Mouse (Mus musculus): Measurements from ENCODE around the gene Mettl21a. TPM values are rescaled to one million over a fixed set of nuclear protein-coding genes. Genes with fewer than 3 reads are reported as not detected.
A peak's percentile ranks its signal among the peaks of the same experiment; 100 is the strongest.

Mettl21a gene
- polyA plus RNA-seq (2015; fragmentation: Nextera tagmentation; extraction: Ambion mirVana), result 9.5 and 10.2 TPM in 2 replicates

DNA sequence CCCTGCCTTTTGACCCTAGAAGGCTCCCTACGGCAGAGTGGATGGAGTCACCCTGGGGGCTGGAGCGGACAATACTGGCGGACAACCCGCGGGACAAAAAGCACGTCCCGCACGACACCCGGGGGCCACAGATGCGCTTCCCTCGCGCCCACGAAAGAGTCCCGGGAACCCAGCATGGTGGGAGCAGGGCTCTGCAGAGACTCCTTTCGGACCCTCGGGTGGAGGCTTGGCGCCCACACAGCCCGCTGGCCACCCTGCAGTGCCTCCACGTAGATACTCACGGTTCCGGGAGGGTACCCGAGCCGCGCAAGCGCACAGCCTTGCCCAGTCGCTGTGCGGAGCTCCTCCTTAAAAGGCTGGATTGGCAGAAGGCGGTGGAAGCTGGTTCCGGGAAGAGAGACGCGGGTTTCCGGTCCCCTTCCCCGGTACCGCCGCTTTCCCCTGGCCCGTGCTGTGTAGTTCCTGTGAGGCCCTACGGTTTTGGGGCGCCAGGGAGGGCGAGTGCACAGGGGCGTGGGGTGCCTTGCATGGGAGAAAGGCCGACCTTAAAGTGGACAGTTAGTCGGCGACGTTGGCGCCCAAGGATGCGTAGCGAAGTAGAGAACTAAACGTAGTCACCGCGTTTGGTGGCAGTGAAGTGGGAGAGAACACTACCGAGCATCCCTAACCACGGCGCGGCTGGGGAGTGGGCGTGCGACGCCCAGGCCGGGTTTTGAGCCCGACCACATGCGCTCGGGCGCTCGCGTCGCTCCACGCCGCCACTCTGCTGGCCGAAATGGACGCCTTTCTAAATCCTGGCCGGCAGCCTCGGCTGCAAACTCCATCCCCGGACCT is at the start of gene Mettl21a:
Gene Mettl21a (minus strand): TSS at position 362 of the 834 bp plus-strand sequence.
- peak within 1 kb of the TSS; percentile 91 for H3K27ac ChIP-seq (ENCODE audit: low read depth, low read length)
- peak within 1 kb of the TSS; percentile 78 for H3K9ac ChIP-seq (ENCODE audit: low read depth, low read length)
- peak; percentile 92 for ATAC-seq
- no peaks in the 10 kb centered on the region for H3K27me3 ChIP-seq (replicated peaks; ENCODE audit: control insufficient read depth, insufficient read depth, low read length)
- no peaks in the 10 kb centered on the region for H3K36me3 ChIP-seq (ENCODE audit: control insufficient read depth, insufficient read depth)
- H3K4me3 ChIP-seq (ENCODE audit: low read depth, low read length), result peak within 1 kb of the TSS; percentile 65
- no peaks in the 10 kb centered on the region for H3K4me1 ChIP-seq (replicated peaks; ENCODE audit: control insufficient read depth, insufficient read depth, low read length)
- WGBS, result 0% methylated on average over 72 of the region's 72 CpGs
- peak within 1 kb of the TSS; percentile 75 for H3K4me2 ChIP-seq (replicated peaks; ENCODE audit: low read depth)
- TF ChIP-seq CTCF (IDR thresholded peaks at IDR 0.05; ENCODE audit: low read depth), result no peak
- no peaks in the 10 kb centered on the region for H3K9me3 ChIP-seq (ENCODE audit: control insufficient read depth)

- WGBS, result 67% methylated on average over 7 of the region's 7 CpGs
- Histone ChIP-seq H3K27me3 (replicated peaks; ENCODE audit: control insufficient read depth, insufficient read depth, low read length) (no peaks in the 10 kb centered on the region), H3K9ac (ENCODE audit: low read depth, low read length) (no peak overlapping the region), H3K36me3 (ENCODE audit: control insufficient read depth, insufficient read depth) (no peaks in the 10 kb centered on the region), H3K4me3 (ENCODE audit: low read depth, low read length) (no peak overlapping the region), H3K4me2 (replicated peaks; ENCODE audit: low read depth) (no peak overlapping the region), H3K9me3 (ENCODE audit: control insufficient read depth) (no peaks in the 10 kb centered on the region), H3K4me1 (replicated peaks; ENCODE audit: control insufficient read depth, insufficient read depth, low read length) (no peaks in the 10 kb centered on the region), H3K27ac (ENCODE audit: low read depth, low read length) (no peak overlapping the region)
- ATAC-seq, result no peak
- no peak for TF ChIP-seq CTCF (IDR thresholded peaks at IDR 0.05; ENCODE audit: low read depth)
Measured at GRCm38 (mm10) chr1:64658876-64659275, 41.8 kb upstream of the Mettl21a start.

- Histone ChIP-seq H3K36me3 (ENCODE audit: control insufficient read depth, insufficient read depth) (no peaks in the 10 kb centered on the region), H3K27ac (ENCODE audit: low read depth, low read length) (no peak overlapping the region), H3K9me3 (ENCODE audit: control insufficient read depth) (no peaks in the 10 kb centered on the region), H3K4me3 (ENCODE audit: low read depth, low read length) (no peak overlapping the region), H3K4me2 (replicated peaks; ENCODE audit: low read depth) (no peak overlapping the region), H3K9ac (ENCODE audit: low read depth, low read length) (no peak overlapping the region), H3K4me1 (replicated peaks; ENCODE audit: control insufficient read depth, insufficient read depth, low read length) (no peaks in the 10 kb centered on the region), H3K27me3 (replicated peaks; ENCODE audit: control insufficient read depth, insufficient read depth, low read length) (no peaks in the 10 kb centered on the region)
- no peak for ATAC-seq
- WGBS, result 78% methylated on average over 3 of the region's 3 CpGs
- no peak for TF ChIP-seq CTCF (IDR thresholded peaks at IDR 0.05; ENCODE audit: low read depth)
Measured at GRCm38 (mm10) chr1:64656423-64657129, 39.5 kb upstream of the Mettl21a start.

DNA sequence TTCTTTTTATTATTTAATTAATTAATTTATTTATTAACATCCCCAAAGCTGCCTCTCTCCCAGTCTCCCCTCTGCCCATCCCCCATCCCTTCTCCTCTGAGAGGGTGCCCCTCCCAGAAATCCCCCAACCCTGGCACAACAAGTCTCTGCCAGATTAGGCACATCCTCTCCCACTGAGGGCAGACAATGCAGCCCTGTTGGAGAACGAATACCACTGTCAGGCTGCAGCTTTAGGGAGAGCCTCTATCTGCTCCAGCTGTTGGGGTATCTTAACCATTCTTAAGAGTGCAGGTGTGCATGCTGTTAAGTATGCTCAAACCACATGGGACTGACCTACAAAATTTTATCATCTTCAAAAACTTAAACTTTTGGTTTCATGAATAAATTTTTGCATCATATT is 38.4 kb upstream of the Mettl21a start:
- TF ChIP-seq CTCF (IDR thresholded peaks at IDR 0.05; ENCODE audit: low read depth), result no peak
- no peaks in the 10 kb centered on the region for H3K9me3 ChIP-seq (ENCODE audit: control insufficient read depth)
- H3K27ac ChIP-seq (ENCODE audit: low read depth, low read length), result no peak overlapping the region
- no peaks in the 10 kb centered on the region for H3K27me3 ChIP-seq (replicated peaks; ENCODE audit: control insufficient read depth, insufficient read depth, low read length)
- no peaks in the 10 kb centered on the region for H3K36me3 ChIP-seq (ENCODE audit: control insufficient read depth, insufficient read depth)
- H3K4me1 ChIP-seq (replicated peaks; ENCODE audit: control insufficient read depth, insufficient read depth, low read length), result no peaks in the 10 kb centered on the region
- no peak for ATAC-seq
- H3K4me2 ChIP-seq (replicated peaks; ENCODE audit: low read depth), result no peak overlapping the region
- no peak overlapping the region for H3K9ac ChIP-seq (ENCODE audit: low read depth, low read length)
- H3K4me3 ChIP-seq (ENCODE audit: low read depth, low read length), result no peak overlapping the region
- 37% methylated on average over 1 of the region's 1 CpGs for WGBS

DNA sequence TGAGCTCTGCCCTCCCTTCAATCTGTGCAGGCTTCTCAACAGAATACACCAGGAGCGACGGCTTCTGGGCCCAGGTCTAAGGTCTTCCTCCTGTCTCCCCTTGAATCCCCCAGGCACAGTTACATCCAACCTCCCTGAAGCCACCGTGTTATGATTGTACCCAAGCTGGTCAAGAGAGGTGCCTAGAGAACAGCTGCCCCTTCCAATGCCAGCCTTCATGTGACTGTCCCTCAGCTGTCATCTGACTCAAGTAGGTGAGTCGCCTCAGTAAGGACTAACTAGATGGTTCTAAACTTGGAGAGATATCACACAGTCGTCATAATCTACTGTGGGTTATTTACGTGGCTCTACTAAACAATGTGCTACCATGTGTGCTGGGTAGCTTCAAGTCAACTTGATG is 36.7 kb upstream of the Mettl21a start:
- Histone ChIP-seq H3K9me3 (ENCODE audit: control insufficient read depth) (no peaks in the 10 kb centered on the region), H3K27ac (ENCODE audit: low read depth, low read length) (no peak overlapping the region), H3K36me3 (ENCODE audit: control insufficient read depth, insufficient read depth) (no peaks in the 10 kb centered on the region), H3K4me1 (replicated peaks; ENCODE audit: control insufficient read depth, insufficient read depth, low read length) (no peaks in the 10 kb centered on the region), H3K27me3 (replicated peaks; ENCODE audit: control insufficient read depth, insufficient read depth, low read length) (no peaks in the 10 kb centered on the region), H3K4me2 (replicated peaks; ENCODE audit: low read depth) (no peak overlapping the region), H3K9ac (ENCODE audit: low read depth, low read length) (no peak overlapping the region), H3K4me3 (ENCODE audit: low read depth, low read length) (no peak overlapping the region)
- TF ChIP-seq CTCF (IDR thresholded peaks at IDR 0.05; ENCODE audit: low read depth), result no peak
- whole genome bisulfite sequencing, result 90% methylated on average over 6 of the region's 6 CpGs
- no peak for ATAC-seq

- H3K4me1 ChIP-seq (replicated peaks; ENCODE audit: control insufficient read depth, insufficient read depth, low read length), result no peaks in the 10 kb centered on the region
- no peak for ATAC-seq
- H3K4me3 ChIP-seq (ENCODE audit: low read depth, low read length), result no peak overlapping the region
- no peaks in the 10 kb centered on the region for H3K9me3 ChIP-seq (ENCODE audit: control insufficient read depth)
- H3K36me3 ChIP-seq (ENCODE audit: control insufficient read depth, insufficient read depth), result no peaks in the 10 kb centered on the region
- H3K4me2 ChIP-seq (replicated peaks; ENCODE audit: low read depth), result no peak overlapping the region
- TF ChIP-seq CTCF (IDR thresholded peaks at IDR 0.05; ENCODE audit: low read depth), result no peak
- H3K9ac ChIP-seq (ENCODE audit: low read depth, low read length), result no peak overlapping the region
- WGBS, result 69% methylated on average over 11 of the region's 11 CpGs
- no peaks in the 10 kb centered on the region for H3K27me3 ChIP-seq (replicated peaks; ENCODE audit: control insufficient read depth, insufficient read depth, low read length)
- no peak overlapping the region for H3K27ac ChIP-seq (ENCODE audit: low read depth, low read length)
Measured at GRCm38 (mm10) chr1:64649362-64650124, 32.5 kb upstream of the Mettl21a start.
